Mouse (Mus musculus) embryonic facial prominence, embryonic 11.5 days (tissue): ENCODE measurements at regions not wholly inside any gene's neighbourhood (a gene's known extent, or its start where the extent isn't known, plus 50 kb on each side); places are given as distances from the start of the nearest gene placed in this dataset.
A peak's percentile ranks its signal among the peaks of the same experiment; 100 is the strongest.

Experiments
- ATAC-seq: fragments of 200-750 bp; cut with Nextera tagmentation; replicated peaks from 2 replicates; pipeline ENCODE4 v1.8.0; 2017; ENCODE audit warnings: low read depth; ENCODE audit not compliant: insufficient number of reproducible peaks, low FRiP score, low TSS enrichment
- DNase-seq: peaks from one replicate; pipeline ENCODE4 v3.0.0-alpha.2; 2015; ENCODE audit warnings: low spot score
- H3K27ac ChIP-seq: fragments of 300-500 bp; sonication (generic); replicated peaks from 2 replicates; pipeline ENCODE4 v1.5.1; 2014; ENCODE audit warnings: mild to moderate bottlenecking, low read depth, low read length, control low read depth
- H3K27me3 ChIP-seq: fragments of 300-500 bp; sonication (generic); 2 replicates; pipeline ENCODE4 v1.6.1; 2014; ENCODE audit warnings: mild to moderate bottlenecking, low read length, moderate library complexity, mixed read lengths; ENCODE audit not compliant: control insufficient read depth, insufficient read depth
- H3K36me3 ChIP-seq: fragments of 300-500 bp; sonication (generic); replicated peaks from 2 replicates; pipeline ENCODE4 v1.6.1; 2014; ENCODE audit warnings: low read depth, mild to moderate bottlenecking, low read length, moderate library complexity, mixed read lengths; ENCODE audit not compliant: control insufficient read depth, insufficient read depth
- H3K4me1 ChIP-seq: fragments of 300-500 bp; sonication (generic); 2 replicates; pipeline ENCODE4 v1.6.1; 2014; ENCODE audit warnings: low read length, mixed read lengths; ENCODE audit not compliant: control insufficient read depth, insufficient read depth
- H3K4me2 ChIP-seq: fragments of 300-500 bp; sonication (generic); 2 replicates; pipeline ENCODE4 v1.6.1; 2014; ENCODE audit warnings: low read depth, mild to moderate bottlenecking, control low read depth, low read length, moderate library complexity
- H3K4me3 ChIP-seq: fragments of 300-500 bp; sonication (generic); 2 replicates; pipeline ENCODE4 v1.5.1; 2014; ENCODE audit warnings: low read depth, low read length, control low read depth
- H3K9ac ChIP-seq: fragments of 300-500 bp; sonication (generic); replicated peaks from 2 replicates; pipeline ENCODE4 v1.6.1; 2014; ENCODE audit warnings: mild to moderate bottlenecking, control low read depth, low read length
- H3K9me3 ChIP-seq: fragments of 300-500 bp; sonication (generic); replicated peaks from 2 replicates; pipeline ENCODE4 v1.6.1; 2016; ENCODE audit warnings: mild to moderate bottlenecking, low read length, inconsistent platforms, mixed read lengths; ENCODE audit not compliant: control insufficient read depth
- WGBS: fragments of 180-500 bp; shearing (Covaris S2); extraction: QIAGEN DNeasy Blood & Tissue Kit; methylation state at CpG from one replicate; pipeline ENCODE4 v1.1.7; 2014; 5-methylcytosine and 5-hydroxymethylcytosine counted together

DNA sequence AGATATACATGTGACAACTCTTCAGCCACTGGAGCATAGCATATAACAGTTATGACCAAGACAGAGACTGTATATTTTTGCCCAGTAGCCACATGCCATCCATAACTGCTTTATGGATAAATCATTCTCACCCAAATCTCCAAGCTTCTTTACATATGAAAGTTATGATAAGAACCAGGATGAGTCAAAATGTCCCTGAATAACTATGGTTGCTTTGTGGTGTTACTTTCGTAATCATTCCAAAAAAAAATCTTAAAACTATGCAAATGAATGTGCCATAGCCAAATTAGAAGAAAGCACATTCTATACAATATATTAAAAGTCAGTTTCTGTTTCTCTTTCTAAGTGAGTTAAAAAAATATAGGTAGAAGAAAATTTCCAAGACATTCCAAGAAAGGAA, 605.2 kb upstream of the Tle4 start:
- no peaks in the 10 kb centered on the region for H3K27me3 ChIP-seq
- DNase-seq = no peak
- no peak overlapping the region for H3K4me3 ChIP-seq
- no peak for ATAC-seq
- H3K9me3 ChIP-seq = no peaks in the 10 kb centered on the region
- 96% methylated on average over 1 of the region's 1 CpGs for whole genome bisulfite sequencing
- no peak overlapping the region for H3K9ac ChIP-seq
- H3K36me3 ChIP-seq = no peaks in the 10 kb centered on the region
- H3K4me2 ChIP-seq = no peak overlapping the region
- no peaks in the 10 kb centered on the region for H3K4me1 ChIP-seq
- no peak overlapping the region for H3K27ac ChIP-seq

DNA sequence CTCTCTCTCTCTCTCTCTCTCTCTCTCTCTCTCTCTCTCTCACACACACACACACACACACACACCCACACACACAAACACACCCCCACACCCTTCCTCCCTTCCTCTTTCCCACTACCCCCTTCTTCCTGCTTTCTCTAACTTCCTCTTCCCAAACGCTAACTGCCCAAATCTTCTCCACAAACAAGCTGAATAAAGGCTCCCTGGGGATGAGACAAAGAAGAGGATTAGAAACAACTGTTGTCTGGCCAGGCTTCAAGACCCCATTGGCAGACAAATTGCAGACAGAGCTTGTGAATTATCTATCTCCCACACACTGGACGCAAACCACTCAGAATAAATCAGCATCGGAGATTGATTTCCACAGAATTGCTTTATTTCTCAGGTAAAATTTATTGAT, 603.4 kb upstream of the Tle4 start:
- no peaks in the 10 kb centered on the region for H3K9me3 ChIP-seq
- no peaks in the 10 kb centered on the region for H3K36me3 ChIP-seq
- WGBS = 28% methylated on average over 3 of the region's 3 CpGs
- no peaks in the 10 kb centered on the region for H3K4me1 ChIP-seq
- no peak overlapping the region for H3K9ac ChIP-seq
- no peaks in the 10 kb centered on the region for H3K27me3 ChIP-seq
- no peak overlapping the region for H3K4me3 ChIP-seq
- ATAC-seq (no peak), DNase-seq (peak; percentile 14)
- H3K27ac ChIP-seq = no peak overlapping the region
- H3K4me2 ChIP-seq = no peak overlapping the region

DNA sequence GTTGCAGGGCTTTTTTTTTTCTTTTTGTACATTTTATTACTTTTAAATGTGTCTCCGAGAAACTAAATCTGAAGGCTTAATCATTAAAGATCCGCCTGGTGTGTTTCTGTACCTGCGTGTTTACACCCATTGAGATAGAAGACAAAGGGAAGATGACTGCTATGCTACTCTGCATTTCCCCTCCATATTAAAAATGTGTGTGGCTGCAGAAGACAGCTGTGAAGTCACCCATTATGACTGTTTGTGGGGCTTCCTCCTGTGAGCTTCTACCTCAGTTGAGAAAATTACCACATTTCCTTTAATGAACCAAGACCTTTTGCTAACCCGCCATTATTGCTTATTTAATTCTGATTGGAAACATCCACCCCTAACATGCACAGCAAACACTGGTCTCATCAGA, 602.9 kb upstream of the Tle4 start:
- Histone ChIP-seq H3K4me2 (no peak overlapping the region), H3K36me3 (no peaks in the 10 kb centered on the region), H3K9ac (no peak overlapping the region), H3K4me1 (no peaks in the 10 kb centered on the region), H3K27ac (no peak overlapping the region), H3K4me3 (no peak overlapping the region), H3K27me3 (no peaks in the 10 kb centered on the region), H3K9me3 (no peaks in the 10 kb centered on the region)
- no peak for DNase-seq
- WGBS = 63% methylated on average over 4 of the region's 4 CpGs
- no peak for ATAC-seq

DNA sequence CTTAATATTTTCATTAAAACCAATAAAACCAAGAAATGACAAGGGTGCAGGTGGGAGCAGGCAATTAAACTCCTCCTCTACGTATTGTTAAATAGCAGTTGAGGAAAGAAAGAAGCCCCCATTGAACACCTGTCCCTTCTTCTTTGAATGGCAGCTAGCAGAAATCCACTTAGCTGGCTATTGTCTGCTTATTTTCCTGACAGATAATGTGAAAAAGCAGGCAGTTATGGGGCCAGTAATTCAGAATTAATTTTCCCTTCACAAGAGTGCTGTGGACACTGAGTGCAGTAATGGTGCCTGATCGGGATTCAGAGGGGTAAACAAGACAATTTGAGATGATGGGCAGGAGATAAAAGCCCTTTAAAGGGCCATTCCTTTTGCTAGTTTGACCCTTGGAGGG, 602.5 kb upstream of the Tle4 start:
- no peak for ATAC-seq
- no peak overlapping the region for H3K27ac ChIP-seq

DNA sequence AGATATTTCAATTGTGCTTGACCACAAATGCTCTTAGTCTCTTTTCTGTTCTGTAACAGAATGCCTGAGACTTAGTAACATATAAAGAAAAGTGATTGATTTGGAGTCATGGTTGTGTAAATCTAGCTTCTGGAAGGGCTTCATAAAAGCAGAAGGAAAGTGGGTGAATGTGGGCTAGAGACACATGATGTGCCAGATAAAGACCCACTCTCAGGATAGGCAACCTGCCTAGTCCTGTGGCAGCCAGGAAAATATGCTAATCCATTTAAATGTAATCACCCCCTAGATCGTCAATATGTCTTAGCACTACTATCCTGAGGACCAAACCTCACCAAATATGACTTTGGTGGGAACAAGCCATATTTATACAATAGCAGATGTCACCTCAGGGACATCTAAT, 601.8 kb upstream of the Tle4 start:
- H3K27me3 ChIP-seq = no peaks in the 10 kb centered on the region
- H3K4me2 ChIP-seq = no peak overlapping the region
- no peaks in the 10 kb centered on the region for H3K9me3 ChIP-seq
- WGBS = 60% methylated on average over 1 of the region's 1 CpGs
- no peak overlapping the region for H3K4me3 ChIP-seq
- ATAC-seq (no peak), DNase-seq (no peak)
- no peak overlapping the region for H3K9ac ChIP-seq
- no peaks in the 10 kb centered on the region for H3K4me1 ChIP-seq
- no peak overlapping the region for H3K27ac ChIP-seq
- H3K36me3 ChIP-seq = no peaks in the 10 kb centered on the region

More for the DNA sequence above, 602.5 kb upstream of the Tle4 start:
- H3K4me2 ChIP-seq = no peak overlapping the region
- H3K9ac ChIP-seq = no peak overlapping the region
- 44% methylated on average over 2 of the region's 2 CpGs for WGBS
- H3K4me3 ChIP-seq = no peak overlapping the region
- H3K27me3 ChIP-seq = no peaks in the 10 kb centered on the region
- H3K36me3 ChIP-seq = no peaks in the 10 kb centered on the region
- H3K4me1 ChIP-seq = no peaks in the 10 kb centered on the region
- no peaks in the 10 kb centered on the region for H3K9me3 ChIP-seq
- DNase-seq = peak; percentile 8

DNA sequence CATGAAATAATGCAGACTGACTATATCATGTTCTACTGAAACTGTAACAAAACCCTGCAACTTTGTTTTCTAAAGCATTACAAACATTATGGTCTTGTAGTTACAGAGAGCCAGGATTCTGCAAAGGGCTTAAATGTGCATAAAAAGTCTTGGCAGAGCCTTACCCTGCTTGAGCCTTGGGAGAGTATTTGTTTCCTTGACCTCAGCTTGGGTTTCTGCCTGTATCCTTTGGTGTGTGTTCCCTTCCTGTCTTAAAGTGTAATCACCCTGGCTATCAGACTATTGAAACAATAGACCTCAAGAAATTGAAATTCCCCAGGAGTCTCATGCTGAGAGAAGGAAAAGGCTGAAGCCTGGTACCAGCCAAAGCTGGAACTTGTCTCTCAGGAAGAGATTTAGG, 577.4 kb upstream of the Tle4 start:
- ATAC-seq (no peak), DNase-seq (no peak)
- Histone ChIP-seq H3K4me3 (no peak overlapping the region), H3K27ac (no peak overlapping the region), H3K27me3 (no peaks in the 10 kb centered on the region), H3K4me2 (no peak overlapping the region), H3K9ac (no peak overlapping the region), H3K36me3 (no peaks in the 10 kb centered on the region), H3K4me1 (no peaks in the 10 kb centered on the region), H3K9me3 (no peaks in the 10 kb centered on the region)

DNA sequence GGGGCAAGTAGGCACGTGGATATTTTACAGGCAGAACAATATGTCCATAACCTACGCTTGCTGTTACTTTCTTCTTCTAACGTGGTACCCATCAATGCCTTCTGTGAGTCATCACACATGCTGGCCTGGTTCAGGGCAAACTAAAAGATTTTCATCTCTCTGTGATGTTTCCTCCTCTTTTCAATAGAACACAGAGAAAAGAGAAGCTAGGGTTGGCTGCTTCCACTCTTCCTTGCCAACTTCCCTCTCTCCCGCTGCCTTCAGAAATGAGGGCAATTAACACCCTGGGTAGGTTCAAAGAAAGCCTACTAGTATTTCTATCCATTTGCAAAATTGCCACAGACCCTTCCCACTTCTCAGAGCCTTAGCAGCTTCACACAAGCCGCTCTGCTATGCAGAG, 575.5 kb upstream of the Tle4 start:
- H3K4me2 ChIP-seq = no peak overlapping the region

DNA sequence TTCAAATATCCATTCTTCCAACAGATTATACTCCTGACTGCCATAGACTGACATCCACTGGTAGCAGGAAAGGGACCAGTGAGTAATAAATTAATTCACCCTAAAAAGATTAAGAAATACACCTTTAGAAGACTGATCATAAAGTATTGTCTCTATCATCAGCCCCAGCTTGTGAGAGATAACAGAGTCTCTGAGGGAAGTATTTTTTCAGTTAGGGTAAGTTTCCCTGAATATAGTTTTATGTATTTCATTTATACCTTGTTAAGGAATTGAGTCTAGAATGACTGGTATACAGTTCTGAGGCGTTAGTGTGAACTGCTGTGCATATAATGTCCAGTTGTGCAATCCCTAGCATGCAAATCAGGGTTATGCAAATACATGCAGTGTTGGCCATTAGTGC, 569.3 kb upstream of the Tle4 start:
- no peak for ATAC-seq
- 84% methylated on average over 1 of the region's 1 CpGs for WGBS
- no peak overlapping the region for H3K9ac ChIP-seq
- no peak overlapping the region for H3K27ac ChIP-seq
- no peaks in the 10 kb centered on the region for H3K9me3 ChIP-seq
- H3K4me3 ChIP-seq = no peak overlapping the region
- no peak overlapping the region for H3K4me2 ChIP-seq
- no peaks in the 10 kb centered on the region for H3K27me3 ChIP-seq
- H3K4me1 ChIP-seq = no peaks in the 10 kb centered on the region
- no peaks in the 10 kb centered on the region for H3K36me3 ChIP-seq
- no peak for DNase-seq

More for the DNA sequence above, 575.5 kb upstream of the Tle4 start:
- no peak overlapping the region for H3K27ac ChIP-seq
- ATAC-seq = no peak
- H3K4me1 ChIP-seq = no peaks in the 10 kb centered on the region
- no peak overlapping the region for H3K9ac ChIP-seq
- no peak overlapping the region for H3K4me3 ChIP-seq
- DNase-seq = no peak
- no peaks in the 10 kb centered on the region for H3K36me3 ChIP-seq
- no peaks in the 10 kb centered on the region for H3K27me3 ChIP-seq
- no peaks in the 10 kb centered on the region for H3K9me3 ChIP-seq
- WGBS = 39% methylated on average over 5 of the region's 5 CpGs

DNA sequence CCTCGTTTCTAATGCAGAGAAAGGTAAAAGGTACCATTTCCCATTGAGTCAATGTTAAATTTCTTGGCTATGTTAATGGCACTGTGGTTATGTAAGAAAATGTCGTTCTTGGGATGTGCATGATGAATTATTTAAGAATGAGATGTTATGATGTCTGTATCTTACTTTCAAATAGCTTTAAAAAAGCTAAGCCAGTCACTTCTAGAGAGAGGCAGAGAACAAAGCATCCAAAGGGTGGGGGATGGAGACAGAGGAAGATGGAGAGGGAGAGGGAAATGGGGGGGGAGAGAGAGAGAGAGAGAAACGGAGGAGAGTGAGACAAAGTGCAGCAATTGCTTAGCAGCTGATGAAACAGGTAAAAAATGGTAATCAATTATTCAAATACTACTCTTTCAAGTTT, 562.8 kb upstream of the Tle4 start:
- no peak overlapping the region for H3K9ac ChIP-seq
- no peaks in the 10 kb centered on the region for H3K4me1 ChIP-seq
- H3K4me3 ChIP-seq = no peak overlapping the region
- no peaks in the 10 kb centered on the region for H3K9me3 ChIP-seq
- H3K27ac ChIP-seq = no peak overlapping the region
- 59% methylated on average over 3 of the region's 3 CpGs for WGBS
- no peaks in the 10 kb centered on the region for H3K36me3 ChIP-seq
- no peak for DNase-seq
- H3K4me2 ChIP-seq = no peak overlapping the region
- no peak for ATAC-seq
- no peaks in the 10 kb centered on the region for H3K27me3 ChIP-seq
